Mouse (Mus musculus): Measurements from ENCODE around the gene AY761185. TPM values are rescaled to one million over a fixed set of nuclear protein-coding genes. Genes with fewer than 3 reads are reported as not detected.
"Not testable (repeated sequence)": the region's sequence is repeated elsewhere in the genome, so short reads cannot be mapped to it uniquely, and the experiment has no call there.

Gene AY761185
- polyA plus RNA-seq (2011; ENCODE audit: insufficient read depth, insufficient read length, low read depth, missing spikeins), result not detected in 2 replicates

- H3K9me3 ChIP-seq (replicated peaks; ENCODE audit: control insufficient read depth, insufficient read depth, low read length, poor library complexity, severe bottlenecking), result 0 out of 2 replicates have a peak, but pooled peaks cover 3% of the 10 kb centered on the region
- TF ChIP-seq CTCF (IDR thresholded peaks at IDR 0.05; ENCODE audit: low read depth, low read length) (no peak), POLR2A (IDR thresholded peaks at IDR 0.05; ENCODE audit: insufficient read depth, low read length) (no peak), EP300 (IDR thresholded peaks at IDR 0.05; ENCODE audit: insufficient read depth, low read depth, low read length) (no peak)
- no peaks in the 10 kb centered on the region for H3K4me1 ChIP-seq (ENCODE audit: control insufficient read depth, insufficient read depth, low read length)
- H3K27me3 ChIP-seq (ENCODE audit: control insufficient read depth, insufficient read depth, low read length, poor library complexity, severe bottlenecking), result no peaks in the 10 kb centered on the region
- H3K9ac ChIP-seq (ENCODE audit: low read depth, poor library complexity, severe bottlenecking), result no peak within 1 kb of the TSS
- no peak within 1 kb of the TSS for H3K27ac ChIP-seq (ENCODE audit: insufficient read depth, low read length)
- no peaks in the 10 kb centered on the region for H3K36me3 ChIP-seq (ENCODE audit: control insufficient read depth, insufficient read depth, low read length, poor library complexity, severe bottlenecking)
- no peak within 1 kb of the TSS for H3K4me3 ChIP-seq (ENCODE audit: low read depth, low read length)
These were observed at the start of gene AY761185 for GRCm38 (mm10) chr8:20944610-20945009. Gene AY761185, minus strand, starts transcription at chr8:20944710.

- H3K36me3 ChIP-seq (ENCODE audit: control insufficient read depth, insufficient read depth, low read length, poor library complexity, severe bottlenecking); H3K4me1 ChIP-seq (ENCODE audit: control insufficient read depth, insufficient read depth, low read length); H3K9ac ChIP-seq (ENCODE audit: low read depth, poor library complexity, severe bottlenecking); H3K27me3 ChIP-seq (ENCODE audit: control insufficient read depth, insufficient read depth, low read length, poor library complexity, severe bottlenecking); H3K9me3 ChIP-seq (replicated peaks; ENCODE audit: control insufficient read depth, insufficient read depth, low read length, poor library complexity, severe bottlenecking); H3K4me3 ChIP-seq (ENCODE audit: low read depth, low read length); H3K27ac ChIP-seq (ENCODE audit: insufficient read depth, low read length): not testable (repeated sequence)
These were observed 49.5 kb upstream of the AY761185 start for GRCm38 (mm10) chr8:20994042-20994441.

- Histone ChIP-seq H3K4me3 (ENCODE audit: low read depth, low read length) (no peak overlapping the region), H3K36me3 (ENCODE audit: control insufficient read depth, insufficient read depth, low read length, poor library complexity, severe bottlenecking) (no peaks in the 10 kb centered on the region), H3K9me3 (replicated peaks; ENCODE audit: control insufficient read depth, insufficient read depth, low read length, poor library complexity, severe bottlenecking) (no peaks in the 10 kb centered on the region; the same call in none of the 2 replicates), H3K9ac (ENCODE audit: low read depth, poor library complexity, severe bottlenecking) (no peak overlapping the region), H3K27ac (ENCODE audit: insufficient read depth, low read length) (no peak overlapping the region), H3K27me3 (ENCODE audit: control insufficient read depth, insufficient read depth, low read length, poor library complexity, severe bottlenecking) (no peaks in the 10 kb centered on the region), H3K4me1 (ENCODE audit: control insufficient read depth, insufficient read depth, low read length) (no peaks in the 10 kb centered on the region)
- TF ChIP-seq POLR2A (IDR thresholded peaks at IDR 0.05; ENCODE audit: insufficient read depth, low read length) (no peak), EP300 (IDR thresholded peaks at IDR 0.05; ENCODE audit: insufficient read depth, low read depth, low read length) (no peak), CTCF (IDR thresholded peaks at IDR 0.05; ENCODE audit: low read depth, low read length) (no peak)
These were observed 35.3 kb upstream of the AY761185 start for GRCm38 (mm10) chr8:20979846-20980245.

- TF ChIP-seq CTCF (IDR thresholded peaks at IDR 0.05; ENCODE audit: low read depth, low read length) (no peak), EP300 (IDR thresholded peaks at IDR 0.05; ENCODE audit: insufficient read depth, low read depth, low read length) (no peak), POLR2A (IDR thresholded peaks at IDR 0.05; ENCODE audit: insufficient read depth, low read length) (no peak)
- Histone ChIP-seq H3K27me3 (ENCODE audit: control insufficient read depth, insufficient read depth, low read length, poor library complexity, severe bottlenecking) (no peaks in the 10 kb centered on the region), H3K27ac (ENCODE audit: insufficient read depth, low read length) (no peak overlapping the region), H3K4me3 (ENCODE audit: low read depth, low read length) (no peak overlapping the region), H3K36me3 (ENCODE audit: control insufficient read depth, insufficient read depth, low read length, poor library complexity, severe bottlenecking) (no peaks in the 10 kb centered on the region), H3K9ac (ENCODE audit: low read depth, poor library complexity, severe bottlenecking) (no peak overlapping the region), H3K4me1 (ENCODE audit: control insufficient read depth, insufficient read depth, low read length) (no peaks in the 10 kb centered on the region), H3K9me3 (replicated peaks; ENCODE audit: control insufficient read depth, insufficient read depth, low read length, poor library complexity, severe bottlenecking) (no peaks in the 10 kb centered on the region)
These were observed 20.0 kb upstream of the AY761185 start for GRCm38 (mm10) chr8:20964531-20964930.

GRCm38 (mm10) chr8:20921971-20922370 lies 22.5 kb downstream of the AY761185 start, which contains the start of gene Gm6040:
Gene Gm6040, minus strand, starts transcription at chr8:20922071.
- H3K4me3 ChIP-seq (ENCODE audit: low read depth, low read length), result no peak within 1 kb of the TSS
- H3K4me1 ChIP-seq (ENCODE audit: control insufficient read depth, insufficient read depth, low read length), result no peaks in the 10 kb centered on the region
- no peak for TF ChIP-seq POLR2A (IDR thresholded peaks at IDR 0.05; ENCODE audit: insufficient read depth, low read length)
- TF ChIP-seq EP300 (IDR thresholded peaks at IDR 0.05; ENCODE audit: insufficient read depth, low read depth, low read length), result no peak
- no peaks in the 10 kb centered on the region for H3K36me3 ChIP-seq (ENCODE audit: control insufficient read depth, insufficient read depth, low read length, poor library complexity, severe bottlenecking)
- H3K27ac ChIP-seq (ENCODE audit: insufficient read depth, low read length), result no peak within 1 kb of the TSS
- H3K27me3 ChIP-seq (ENCODE audit: control insufficient read depth, insufficient read depth, low read length, poor library complexity, severe bottlenecking), result no peaks in the 10 kb centered on the region
- no peaks in the 10 kb centered on the region for H3K9me3 ChIP-seq (replicated peaks; ENCODE audit: control insufficient read depth, insufficient read depth, low read length, poor library complexity, severe bottlenecking)
- H3K9ac ChIP-seq (ENCODE audit: low read depth, poor library complexity, severe bottlenecking), result no peak within 1 kb of the TSS

GRCm38 (mm10) chr8:20912288-20912687 lies 32.2 kb downstream of the AY761185 start:
- TF ChIP-seq CTCF (IDR thresholded peaks at IDR 0.05; ENCODE audit: low read depth, low read length) (no peak), POLR2A (IDR thresholded peaks at IDR 0.05; ENCODE audit: insufficient read depth, low read length) (no peak), EP300 (IDR thresholded peaks at IDR 0.05; ENCODE audit: insufficient read depth, low read depth, low read length) (no peak)
- no peaks in the 10 kb centered on the region for H3K27me3 ChIP-seq (ENCODE audit: control insufficient read depth, insufficient read depth, low read length, poor library complexity, severe bottlenecking)
- H3K9me3 ChIP-seq (replicated peaks; ENCODE audit: control insufficient read depth, insufficient read depth, low read length, poor library complexity, severe bottlenecking), result no peaks in the 10 kb centered on the region
- H3K4me1 ChIP-seq (ENCODE audit: control insufficient read depth, insufficient read depth, low read length), result no peaks in the 10 kb centered on the region
- no peaks in the 10 kb centered on the region for H3K36me3 ChIP-seq (ENCODE audit: control insufficient read depth, insufficient read depth, low read length, poor library complexity, severe bottlenecking)
- H3K9ac ChIP-seq (ENCODE audit: low read depth, poor library complexity, severe bottlenecking), result no peak overlapping the region
- no peak overlapping the region for H3K27ac ChIP-seq (ENCODE audit: insufficient read depth, low read length)
- no peak overlapping the region for H3K4me3 ChIP-seq (ENCODE audit: low read depth, low read length)

All from ES-Bruce4 (cell line).